Mouse (Mus musculus) ZHBTc4 (cell line): ENCODE measurements around the gene Mfsd4b1.
"Not testable (repeated sequence)": the region's sequence is repeated elsewhere in the genome, so short reads cannot be mapped to it uniquely, and the experiment has no call there.

Experiments
- DNase-seq: peaks from one replicate; pipeline ENCODE4 v3.0.0-alpha.2; 2011; ENCODE audit warnings: low read depth, low spot score

Mfsd4b1 gene

DNA sequence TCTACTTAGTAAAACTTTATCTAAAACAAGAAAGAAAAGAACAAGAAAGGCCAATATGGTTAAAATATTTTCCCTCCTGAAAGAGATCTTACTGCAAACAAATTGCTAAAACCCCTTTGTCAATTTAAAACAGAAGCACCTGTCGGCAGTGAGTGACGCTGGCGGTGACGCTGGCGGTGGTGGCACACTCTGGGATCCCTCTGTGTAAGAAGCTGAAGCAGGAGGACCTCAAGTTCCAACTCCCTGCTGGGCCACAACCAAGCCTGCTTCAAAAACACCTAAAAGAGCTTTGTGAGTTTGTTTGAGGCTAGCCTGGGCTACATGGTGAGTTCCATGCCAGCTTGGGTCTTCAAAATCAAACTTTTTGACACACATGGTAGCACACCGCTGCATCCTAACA is 9.9 kb upstream of the Mfsd4b1 start:
- no peak for DNase-seq

DNA sequence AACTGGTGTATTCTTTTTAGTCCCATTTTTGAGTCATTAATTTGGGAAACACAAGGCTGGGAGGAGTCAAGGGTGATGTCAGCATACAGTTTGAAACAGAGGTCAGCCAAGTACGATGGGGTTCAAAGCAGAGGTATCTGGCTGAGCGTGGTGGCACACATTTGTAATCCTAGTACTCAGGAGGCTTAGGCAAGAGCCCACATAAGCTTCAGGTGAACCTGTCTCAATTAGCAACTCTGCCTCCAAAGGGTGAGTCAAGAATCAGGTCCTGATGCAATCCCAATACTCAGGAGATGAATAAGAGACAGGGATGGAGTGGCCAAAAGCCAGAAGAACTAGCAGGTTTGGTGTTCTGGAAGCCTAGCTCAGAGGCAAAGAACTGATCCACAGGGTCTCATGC is 7.8 kb upstream of the Mfsd4b1 start:
- no peak for DNase-seq

DNA sequence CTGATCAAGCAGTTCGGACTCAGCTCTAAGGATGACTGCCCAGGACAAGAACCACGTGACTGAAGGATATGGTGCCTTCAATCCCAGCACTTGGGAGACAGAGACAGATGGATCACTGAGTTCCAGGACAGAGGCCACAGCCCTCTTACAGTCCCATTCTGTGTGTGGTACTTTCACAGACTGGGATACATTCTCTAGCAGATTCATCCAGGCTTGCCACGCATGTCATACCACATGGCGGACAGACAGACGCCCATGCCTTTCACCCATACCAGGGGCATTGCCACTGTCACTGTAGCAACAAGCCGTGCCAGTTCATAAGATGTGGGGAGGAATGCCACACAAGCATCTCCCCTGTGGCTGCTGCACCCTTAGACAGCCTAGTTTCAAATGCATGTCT is 5.6 kb upstream of the Mfsd4b1 start:
- DNase-seq: no peak

DNA sequence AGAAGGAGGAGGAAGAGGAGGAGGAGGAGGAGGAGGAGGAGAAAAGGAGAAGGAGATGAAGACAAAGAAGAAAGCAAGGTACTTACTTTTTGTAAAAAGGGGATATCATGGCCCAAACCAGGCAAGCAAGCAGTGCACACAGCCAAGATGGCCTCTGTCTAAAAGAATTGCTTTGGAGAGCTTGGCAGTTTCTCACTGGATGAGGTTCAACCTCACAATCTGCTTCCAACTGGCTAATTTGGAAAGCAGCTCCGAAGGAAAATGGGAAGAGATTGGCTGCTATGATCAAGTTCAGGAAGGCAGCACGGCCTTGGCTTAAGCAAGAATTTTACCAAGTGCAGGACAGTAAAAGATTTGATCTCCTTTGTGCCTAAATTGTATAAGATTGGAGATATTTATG is 4.5 kb upstream of the Mfsd4b1 start:
- DNase-seq: no peak

DNA sequence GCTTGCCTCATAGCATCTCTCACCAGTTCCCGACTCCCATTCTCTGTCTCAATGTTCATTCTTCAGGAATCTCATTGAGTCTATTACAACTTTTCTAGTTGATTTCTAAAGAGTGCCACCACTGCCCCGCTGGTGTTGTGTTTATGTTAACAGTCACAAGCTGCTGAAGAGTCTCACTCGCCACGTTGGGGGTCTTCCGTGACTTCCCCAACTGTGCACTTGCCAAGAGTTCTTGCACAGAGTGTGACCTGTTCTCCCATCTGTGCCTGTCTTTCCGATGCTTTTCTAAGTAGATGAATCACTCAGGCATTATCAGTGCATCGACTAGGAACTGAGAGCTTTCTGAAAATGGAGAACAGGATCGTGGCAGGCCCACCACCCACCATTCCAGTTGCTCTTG is 3.0 kb upstream of the Mfsd4b1 start:
- no peak for DNase-seq

DNA sequence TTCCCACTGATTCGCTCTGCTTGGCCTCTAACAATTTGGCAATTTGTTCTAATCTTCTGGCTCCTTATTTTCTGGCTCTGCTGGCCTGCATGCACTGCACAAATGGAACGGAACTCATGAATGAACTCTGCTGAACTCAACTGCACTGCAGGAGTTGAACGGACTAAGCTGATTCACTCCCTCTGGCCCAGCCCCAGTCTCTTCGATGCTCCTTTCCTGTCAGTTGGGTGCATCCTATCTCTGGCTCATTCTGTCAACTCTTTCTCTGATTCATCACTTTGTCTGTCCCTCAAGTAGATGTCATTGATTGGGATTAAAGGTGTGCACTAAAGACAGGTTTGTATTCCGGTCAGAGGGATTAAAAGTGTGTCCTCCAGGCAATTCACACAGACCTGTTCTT is 1.5 kb upstream of the Mfsd4b1 start:
- DNase-seq: no peak

DNA sequence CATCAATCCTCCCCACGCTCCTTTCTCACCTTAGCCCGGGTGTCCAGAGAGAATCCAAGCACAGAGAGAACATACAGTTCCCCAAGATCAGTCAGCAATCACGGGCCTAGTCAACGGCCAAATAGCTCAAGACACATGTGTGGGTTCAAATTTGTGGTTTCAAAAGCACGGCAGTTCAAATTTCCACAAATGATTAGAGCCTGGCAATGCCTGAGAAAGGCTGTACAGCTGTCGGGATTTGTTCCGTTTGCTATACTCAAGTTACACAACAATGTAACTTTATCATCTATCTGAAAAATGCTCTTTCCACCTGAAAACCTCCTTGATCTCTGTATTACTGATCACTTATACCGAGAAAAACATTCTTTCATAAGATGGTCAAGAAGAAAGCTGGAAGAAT is 492 bp upstream of the Mfsd4b1 start:
- no peak for DNase-seq

DNA sequence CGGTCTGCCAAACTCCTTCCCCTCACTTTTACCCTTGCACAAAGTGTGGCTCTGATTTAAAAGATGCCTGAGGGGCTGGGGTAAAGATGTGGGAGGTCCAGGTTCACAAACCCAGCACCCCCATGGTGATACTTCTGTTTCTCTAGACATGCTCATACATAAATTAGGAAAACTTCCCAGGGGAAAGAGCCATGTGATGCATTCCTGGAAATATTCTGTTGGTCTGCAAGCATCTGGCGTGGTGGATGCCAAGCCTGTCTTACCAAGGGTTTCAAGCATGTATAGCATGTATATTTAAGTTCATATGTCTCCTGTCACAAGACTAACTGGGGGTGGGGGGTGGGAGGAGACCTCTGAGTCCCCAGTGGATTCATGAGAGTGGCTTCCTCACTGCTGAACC is 4.7 kb downstream of the Mfsd4b1 start:
- DNase-seq: no peak

DNA sequence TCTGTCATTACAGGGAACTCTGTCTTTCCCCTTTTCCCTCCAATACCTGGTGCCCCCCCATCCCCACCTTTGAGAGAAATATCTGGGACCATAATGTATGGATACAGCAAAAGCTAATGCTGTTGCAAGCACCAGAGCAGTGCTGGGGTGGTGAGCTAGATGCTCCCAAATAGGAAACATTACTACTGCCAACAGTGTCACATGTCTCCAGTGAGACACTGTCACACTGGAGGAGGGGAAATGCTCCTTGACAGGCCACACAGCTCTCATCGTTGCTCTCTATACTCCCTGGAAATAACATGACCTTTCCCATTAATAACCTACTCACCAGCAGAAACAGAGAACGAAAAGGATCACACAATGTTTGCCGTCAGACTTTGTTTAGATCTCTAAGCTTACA is 5.6 kb downstream of the Mfsd4b1 start:
- no peak for DNase-seq

DNA sequence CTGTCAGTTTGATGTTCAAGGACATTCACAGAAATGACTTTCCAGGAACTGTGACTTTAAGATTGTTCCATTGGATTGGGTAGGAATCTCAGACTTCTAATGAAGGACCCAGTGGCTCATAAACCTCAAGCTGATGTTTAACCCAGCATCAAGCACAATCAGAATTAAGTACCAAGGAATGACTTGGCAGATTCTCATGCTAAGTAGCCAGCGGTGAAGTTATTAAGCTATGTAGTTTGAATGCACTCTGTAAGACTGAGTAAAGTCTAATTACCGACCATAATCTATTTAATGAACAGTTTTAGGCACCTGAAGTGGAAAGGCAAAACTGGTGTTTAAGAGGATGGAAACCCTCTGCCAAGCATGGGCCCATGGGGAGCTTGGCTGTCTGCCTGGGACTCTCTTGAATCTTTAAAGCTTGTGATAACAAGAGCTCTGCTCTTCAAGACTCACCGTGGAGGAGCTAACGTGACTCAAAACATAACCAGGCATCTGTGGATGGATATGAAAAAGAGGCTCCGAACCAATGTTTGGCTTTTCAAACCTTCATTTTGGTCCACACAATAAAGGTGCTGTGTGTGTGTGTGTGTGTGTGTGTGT is 6.7 kb downstream of the Mfsd4b1 start:
- DNase-seq: no peak

DNA sequence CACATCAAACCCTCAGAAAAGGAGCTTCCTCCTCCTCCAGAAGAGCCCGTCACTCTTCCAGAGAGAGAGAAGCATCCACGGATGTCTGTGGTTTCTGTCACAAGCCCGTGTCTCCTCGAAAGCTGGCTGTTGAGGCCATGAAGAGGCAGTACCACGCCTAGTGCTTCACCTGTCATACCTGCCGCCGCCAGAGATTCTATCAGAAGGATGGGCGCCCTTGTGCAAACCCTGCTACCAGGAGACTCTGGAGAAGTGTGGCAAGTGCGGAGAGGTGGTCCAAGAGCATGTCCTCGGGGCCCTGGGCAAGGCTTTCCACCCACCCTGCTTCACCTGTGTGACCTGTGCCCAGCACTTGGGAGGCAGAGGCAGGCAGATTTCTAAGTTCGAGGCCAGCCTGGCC is 15.5 kb downstream of the Mfsd4b1 start:
- DNase-seq: no peak

DNA sequence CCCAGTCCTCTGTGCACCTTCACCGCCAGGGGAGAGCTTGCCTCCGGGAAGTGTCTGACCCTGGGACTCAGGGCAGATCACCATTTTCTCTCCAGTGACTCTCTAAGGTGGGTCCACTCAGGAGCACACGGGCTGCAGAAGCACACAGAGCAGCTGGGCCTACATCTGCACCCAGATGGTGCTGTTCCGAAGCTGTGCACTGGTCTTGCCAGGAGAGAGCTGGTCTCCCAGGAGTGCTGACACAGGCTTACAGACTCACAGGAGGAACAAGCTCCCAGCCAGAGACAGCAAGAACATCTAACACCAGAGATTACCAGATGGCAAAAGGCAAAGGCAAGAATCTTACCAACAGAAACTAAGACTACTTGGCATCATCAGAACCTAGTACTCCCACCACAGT is 16.2 kb downstream of the Mfsd4b1 start:
- DNase-seq: not testable (repeated sequence)

DNA sequence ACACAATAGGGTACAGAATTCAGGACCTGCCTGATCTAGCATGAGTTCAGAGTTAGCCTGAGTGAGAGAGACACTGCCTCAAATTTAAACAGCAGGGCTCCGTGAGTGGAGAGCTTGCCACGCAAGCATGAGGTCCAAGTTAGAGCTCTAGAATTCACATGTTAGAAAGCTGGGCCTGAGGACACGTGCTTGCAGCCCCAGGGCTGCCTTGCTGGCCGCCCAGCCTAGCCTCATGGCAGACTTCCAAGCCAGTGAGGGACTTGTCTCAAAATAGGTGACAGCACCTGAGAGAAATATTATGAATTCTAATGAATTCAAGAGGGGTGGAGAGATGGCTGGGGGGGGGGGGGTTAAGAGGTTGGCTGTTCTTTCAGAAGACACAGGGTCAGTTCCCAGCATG is 17.1 kb downstream of the Mfsd4b1 start:
- DNase-seq: no peak

DNA sequence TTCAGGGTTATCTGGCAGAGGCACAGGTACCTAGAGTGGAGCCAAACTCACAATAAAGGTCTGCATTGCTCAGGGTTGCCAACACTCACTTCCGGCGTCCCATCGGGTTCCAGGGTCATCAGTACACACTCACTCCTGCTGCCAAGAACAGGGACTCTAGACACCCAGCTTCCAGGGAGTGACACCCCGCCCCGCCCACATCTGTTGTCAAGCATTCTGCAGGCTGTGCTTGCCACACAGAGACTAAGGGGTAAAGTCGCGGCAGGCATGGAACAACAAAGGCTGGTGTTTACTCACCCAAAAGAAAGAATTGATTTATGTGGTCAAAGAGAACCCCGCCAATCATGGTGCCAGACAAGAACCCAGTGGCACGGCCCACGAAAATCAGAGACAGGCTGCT is 18.1 kb downstream of the Mfsd4b1 start:
- peak; percentile 50 for DNase-seq

DNA sequence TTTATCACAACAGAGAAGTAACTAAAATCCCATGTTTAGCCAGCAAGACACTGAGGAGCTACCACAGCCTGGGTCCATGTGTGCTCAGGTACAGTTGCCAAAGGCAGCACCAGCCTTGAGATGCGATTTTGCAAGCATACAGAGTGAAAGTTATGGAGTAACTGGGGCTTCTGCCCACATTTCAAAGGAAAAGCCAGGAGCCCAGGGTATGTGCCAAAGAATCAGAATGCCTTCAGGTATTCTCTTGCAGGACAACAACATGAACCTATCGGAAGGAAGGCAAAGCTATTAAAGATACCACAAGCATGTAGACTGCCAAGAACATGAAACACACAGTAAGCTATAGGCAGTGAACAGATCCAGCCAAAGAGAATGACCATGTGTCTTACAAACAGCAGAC is 24.3 kb downstream of the Mfsd4b1 start:
- DNase-seq: no peak

DNA sequence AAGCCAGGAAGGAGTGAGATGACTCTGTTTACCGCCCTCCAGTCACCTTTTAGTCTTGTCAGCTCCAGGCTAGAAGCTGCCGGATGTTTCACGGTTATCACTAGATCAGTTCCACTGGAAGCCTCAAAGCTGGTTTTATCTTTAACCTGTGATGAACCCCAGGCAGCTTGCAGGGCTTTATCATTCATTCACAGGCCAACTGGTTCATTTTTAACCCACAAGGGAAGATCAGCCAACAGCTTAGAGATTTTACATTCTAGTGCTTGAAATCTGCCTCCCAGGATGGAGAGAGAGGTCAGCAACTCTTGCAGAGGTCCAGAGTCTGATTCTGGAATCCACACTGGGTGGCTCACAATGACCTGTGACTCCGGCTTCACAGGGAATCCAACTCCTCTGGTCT is 33.9 kb downstream of the Mfsd4b1 start:
- DNase-seq: no peak

DNA sequence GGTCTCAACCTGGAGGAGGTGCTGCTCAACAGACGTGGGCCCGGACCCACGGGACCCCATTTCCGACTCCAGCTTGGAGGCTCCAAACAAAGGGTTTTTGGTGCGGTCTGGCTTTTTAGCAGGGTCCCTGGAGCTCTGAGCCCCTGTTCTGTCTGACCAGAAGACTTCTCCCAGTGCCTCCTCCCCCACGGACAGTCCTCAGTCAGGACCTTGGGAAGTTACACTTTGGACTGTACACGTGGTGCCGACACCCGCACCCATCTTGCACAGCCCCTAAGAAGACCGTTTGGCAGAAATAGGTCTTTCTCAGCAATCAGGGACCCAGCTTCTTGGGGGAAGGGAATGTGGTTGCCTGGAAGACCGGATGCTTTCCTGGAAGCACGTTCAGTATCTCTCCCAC is 38.6 kb downstream of the Mfsd4b1 start, which contains the start of gene Mfsd4b5:
Mfsd4b5 (minus strand) TSS at position 181 of the 400 bp plus-strand sequence.
- no peak for DNase-seq

DNA sequence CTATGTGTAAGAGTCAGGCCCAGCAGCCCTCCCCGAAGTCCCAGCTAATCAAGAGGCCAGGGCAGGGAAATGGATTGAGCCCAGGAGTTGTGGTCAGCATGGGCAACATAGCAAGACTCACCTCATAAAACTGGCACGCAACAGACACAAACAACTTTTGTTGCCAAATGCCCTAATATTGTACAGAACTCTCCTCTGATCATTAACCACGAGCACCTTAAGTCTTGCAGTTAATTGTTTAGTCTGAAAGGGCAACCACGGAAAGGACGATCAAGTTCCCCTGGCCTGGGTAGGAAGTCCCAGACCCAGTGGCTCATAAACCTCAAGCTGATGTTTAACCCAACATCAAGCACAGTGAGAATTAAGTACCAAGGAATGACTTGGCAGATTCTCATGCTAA is 42.5 kb downstream of the Mfsd4b1 start:
- DNase-seq: no peak

DNA sequence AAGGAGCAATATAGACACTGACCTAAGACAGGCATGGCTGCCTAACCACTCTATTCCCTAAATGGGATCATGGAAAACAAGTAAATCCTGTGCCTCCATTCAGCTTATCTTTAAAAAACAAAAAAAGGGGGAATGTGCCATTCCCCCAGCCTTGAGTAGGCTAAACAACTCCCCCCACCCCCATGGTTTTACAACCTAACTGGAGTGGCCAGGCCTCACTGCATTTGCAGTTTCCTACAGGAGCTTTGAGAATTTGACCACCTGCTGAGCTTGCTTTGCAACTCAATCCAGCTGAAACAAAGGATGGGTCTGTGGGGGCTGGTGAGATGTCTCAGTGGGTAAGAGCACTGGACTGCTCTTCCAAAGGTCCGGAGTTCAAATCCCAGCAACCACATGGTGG is 46.8 kb downstream of the Mfsd4b1 start:
- DNase-seq: peak; percentile 54

DNA sequence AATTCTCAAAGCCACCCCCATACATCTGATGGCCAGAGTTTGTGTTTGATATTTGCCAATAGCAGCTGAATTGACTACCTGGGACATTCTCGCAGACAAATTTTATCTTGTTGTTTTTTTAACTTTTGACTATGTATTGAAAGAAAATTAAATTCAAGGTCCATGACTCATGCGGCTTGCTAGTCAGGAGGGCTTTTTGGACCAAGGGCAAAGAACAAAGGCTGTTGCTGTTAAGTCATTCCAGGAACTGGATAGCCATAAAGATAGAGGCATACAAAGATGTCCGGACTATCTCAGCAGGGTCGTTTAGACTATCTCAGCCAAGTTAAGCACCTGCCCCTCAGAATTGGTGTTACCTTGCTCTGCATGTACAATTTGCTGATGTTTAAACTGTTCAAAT is 47.7 kb downstream of the Mfsd4b1 start:
- no peak for DNase-seq

DNA sequence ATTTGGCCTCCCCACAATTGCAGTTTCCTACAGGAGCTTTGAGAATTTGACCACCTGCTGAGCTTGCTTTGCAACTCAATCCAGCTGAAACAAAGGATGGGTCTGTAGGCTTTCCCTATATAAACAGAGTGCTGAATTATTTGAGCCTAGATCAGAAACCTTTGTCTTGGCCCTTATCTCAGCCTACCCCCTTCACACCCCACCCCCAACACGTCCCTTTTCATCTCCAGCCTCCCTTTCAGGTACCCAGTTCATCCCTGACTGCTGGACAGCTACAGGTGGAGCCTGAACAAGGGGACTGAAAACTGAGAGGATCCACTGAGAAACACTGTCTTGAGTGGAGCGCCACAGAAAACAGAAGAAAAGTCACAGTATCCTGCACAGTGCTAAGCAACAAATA is 49.3 kb downstream of the Mfsd4b1 start:
- DNase-seq: peak; percentile 82

DNA sequence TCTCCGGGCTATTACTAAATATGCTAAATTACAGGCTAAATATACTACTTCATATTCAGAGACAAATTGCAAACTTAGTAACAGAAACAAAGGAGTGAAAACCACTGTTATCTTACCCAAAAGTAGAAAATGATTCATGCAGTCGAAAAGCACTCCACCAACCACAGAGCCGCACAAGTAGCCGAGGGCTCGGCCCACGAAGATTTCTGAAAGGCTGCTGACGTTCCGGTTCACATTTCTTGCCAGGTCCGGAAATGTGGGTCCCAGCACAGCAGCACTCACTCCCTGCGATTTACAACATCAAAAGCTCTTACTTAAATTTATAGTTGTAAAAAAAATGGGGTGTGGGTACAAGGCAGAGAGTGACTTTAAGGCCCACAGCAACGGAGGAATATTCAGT is 50.1 kb downstream of the Mfsd4b1 start:
- no peak for DNase-seq

DNA sequence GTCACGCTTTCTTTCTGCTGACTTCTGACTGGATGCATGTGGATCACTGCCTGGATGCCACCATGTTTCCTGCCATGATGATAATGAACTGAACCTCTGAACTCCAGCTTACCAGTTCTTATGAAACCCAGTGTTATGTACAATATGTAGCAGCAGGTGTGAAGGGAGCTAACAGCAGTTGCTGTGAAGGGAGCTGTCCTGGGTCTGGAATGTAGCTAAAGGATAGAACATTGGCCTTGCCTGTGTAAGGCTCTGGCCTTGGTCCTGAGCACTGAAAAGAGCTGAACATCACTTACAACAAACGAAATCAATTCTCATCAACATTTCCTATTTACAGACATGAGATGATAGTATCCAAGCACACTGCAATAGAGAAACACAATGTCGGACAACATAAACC is 57.6 kb downstream of the Mfsd4b1 start:
- peak; percentile 69 for DNase-seq

DNA sequence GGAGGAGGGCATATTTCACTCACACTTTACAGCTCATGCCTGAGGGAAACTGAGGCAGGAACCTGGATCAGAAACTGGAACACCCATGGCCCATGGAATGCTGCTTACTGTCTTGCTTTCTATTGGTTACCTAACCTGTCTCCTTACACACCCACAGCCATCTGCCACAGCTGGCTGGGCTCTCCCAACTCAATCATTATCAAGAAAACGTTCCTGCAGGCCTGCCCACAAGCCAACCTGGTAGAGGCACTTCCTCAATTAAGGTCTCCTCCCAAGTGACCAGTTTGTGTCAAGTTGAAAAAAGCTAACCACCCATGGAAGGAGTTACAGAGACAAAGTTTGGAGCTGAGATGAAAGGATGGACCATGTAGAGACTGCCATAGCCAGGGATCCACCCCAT is 63.2 kb downstream of the Mfsd4b1 start:
- DNase-seq: no peak
